In the genomic region with DNA sequence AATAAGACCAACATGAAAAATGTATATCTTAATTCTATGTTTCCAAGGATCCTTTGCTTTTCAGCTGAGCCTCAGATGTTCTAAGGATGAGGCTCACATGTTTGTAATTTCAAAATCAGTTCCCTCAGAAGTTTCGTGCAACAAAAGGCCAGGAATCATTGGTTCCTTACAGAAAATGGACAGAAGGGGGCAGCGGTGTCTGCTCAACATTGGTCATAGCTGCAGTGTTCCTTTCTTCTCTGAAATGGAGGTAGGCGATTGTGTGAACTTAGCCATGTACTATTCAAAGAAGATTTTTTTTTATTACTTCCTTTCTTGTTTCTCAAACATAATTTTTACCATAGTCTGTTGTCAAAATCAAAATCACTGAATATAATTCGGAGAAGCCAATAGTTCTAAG, we compare ENCODE assay signal across 9 mouse cellular contexts.
A peak's percentile ranks its signal among the peaks of the same experiment; 100 is the strongest.
DNase-seq lines count a peak whose midpoint lies in the region; ATAC-seq and TF ChIP-seq lines count a peak whose summit lies in the region.
"Had no signal": no experiment of that assay in that cellular context is flagged by ENCODE, and none has a peak within 500 bp of the region (broad histone marks: within the 10 kb centered on the region; RNA-seq: fewer than 3 reads in every experiment).

No protein-coding gene starts in this region.

- no peak overlapping the region for H3K9ac ChIP-seq in intestine, postnatal 0 days (ENCODE audit: low read depth, low read length)
- no peak overlapping the region for H3K9ac ChIP-seq in intestine, embryonic 15.5 days
- no peak overlapping the region for H3K9ac ChIP-seq in midbrain, embryonic 16.5 days (ENCODE audit: low read depth, low read length)
- H3K9ac ChIP-seq: limb, embryonic 12.5 days had no signal

- TF ChIP-seq CTCF in intestine, postnatal 0 days (IDR thresholded peaks at IDR 0.05; ENCODE audit: low read depth) = peak; percentile 82

- WGBS in intestine, postnatal 0 days = 33% methylated on average over 4 of the region's 4 CpGs
- 36% methylated on average over 4 of the region's 4 CpGs for WGBS in intestine, embryonic 15.5 days
- WGBS in midbrain, embryonic 16.5 days = 35% methylated on average over 4 of the region's 4 CpGs

- no peaks in the 10 kb centered on the region for H3K4me1 ChIP-seq in intestine, postnatal 0 days (replicated peaks; ENCODE audit: control insufficient read depth, insufficient read depth, low read length)
- no peaks in the 10 kb centered on the region for H3K4me1 ChIP-seq in intestine, embryonic 15.5 days (replicated peaks)
- no peaks in the 10 kb centered on the region for H3K4me1 ChIP-seq in midbrain, embryonic 16.5 days (ENCODE audit: control insufficient read depth, insufficient read depth, low read length)
- H3K4me1 ChIP-seq: limb, embryonic 12.5 days had no signal

- no peaks in the 10 kb centered on the region for H3K9me3 ChIP-seq in intestine, postnatal 0 days (ENCODE audit: control insufficient read depth)
- no peaks in the 10 kb centered on the region for H3K9me3 ChIP-seq in intestine, embryonic 15.5 days
- no peaks in the 10 kb centered on the region for H3K9me3 ChIP-seq in midbrain, embryonic 16.5 days (replicated peaks; ENCODE audit: control insufficient read depth, low read length, poor library complexity, severe bottlenecking)
- H3K9me3 ChIP-seq: limb, embryonic 12.5 days had no signal

- H3K27ac ChIP-seq in intestine, postnatal 0 days (ENCODE audit: low read depth, low read length) = no peak overlapping the region
- H3K27ac ChIP-seq in intestine, embryonic 15.5 days = no peak overlapping the region
- no peak overlapping the region for H3K27ac ChIP-seq in midbrain, embryonic 16.5 days (ENCODE audit: low read length)
- H3K27ac ChIP-seq: limb, embryonic 12.5 days had no signal

- H3K4me2 ChIP-seq in intestine, postnatal 0 days (replicated peaks; ENCODE audit: low read depth) = no peak overlapping the region
- no peak overlapping the region for H3K4me2 ChIP-seq in intestine, embryonic 15.5 days (replicated peaks)
- no peak overlapping the region for H3K4me2 ChIP-seq in midbrain, embryonic 16.5 days (ENCODE audit: low read length)
- H3K4me2 ChIP-seq: limb, embryonic 12.5 days had no signal

- H3K4me3 ChIP-seq in intestine, postnatal 0 days (ENCODE audit: low read depth, low read length) = no peak overlapping the region
- H3K4me3 ChIP-seq in intestine, embryonic 15.5 days (replicated peaks) = no peak overlapping the region
- H3K4me3 ChIP-seq in midbrain, embryonic 16.5 days (ENCODE audit: low read depth, low read length) = no peak overlapping the region
- H3K4me3 ChIP-seq: limb, embryonic 12.5 days had no signal

- no peak for ATAC-seq in intestine, postnatal 0 days
- no peak for ATAC-seq in intestine, embryonic 15.5 days
- 0 out of 2 replicates have a peak, but pooled peaks have one; percentile 47 for ATAC-seq in megakaryocyte-erythroid progenitor cell, adult 5-6 weeks (replicated peaks; ENCODE audit: low FRiP score, low TSS enrichment, poor library complexity, severe bottlenecking)
- ATAC-seq in midbrain, embryonic 16.5 days = no peak

- peak; percentile 2 for DNase-seq in A20 (ENCODE audit: low read depth, low spot score)
- peak; percentile 26 for DNase-seq in Muller cell, postnatal 12 days (ENCODE audit: inconsistent ontology term)
- peak; percentile 46 for DNase-seq in fibroblast of lung, adult 2 months (ENCODE audit: low read depth)
- peak; percentile 64 to 65 for DNase-seq in kidney, postnatal 4 days

- H3K27me3 ChIP-seq in intestine, postnatal 0 days (replicated peaks; ENCODE audit: control insufficient read depth, insufficient read depth, low read length) = no peaks in the 10 kb centered on the region
- H3K27me3 ChIP-seq in intestine, embryonic 15.5 days (replicated peaks) = no peaks in the 10 kb centered on the region
- no peaks in the 10 kb centered on the region for H3K27me3 ChIP-seq in midbrain, embryonic 16.5 days (ENCODE audit: control insufficient read depth, insufficient read depth, low read depth, low read length)
- H3K27me3 ChIP-seq: limb, embryonic 12.5 days had no signal

- no peaks in the 10 kb centered on the region for H3K36me3 ChIP-seq in intestine, postnatal 0 days (ENCODE audit: control insufficient read depth, insufficient read depth)
- H3K36me3 ChIP-seq in intestine, embryonic 15.5 days = no peaks in the 10 kb centered on the region
- H3K36me3 ChIP-seq in midbrain, embryonic 16.5 days (ENCODE audit: control insufficient read depth, insufficient read depth, low read length) = no peaks in the 10 kb centered on the region
- H3K36me3 ChIP-seq: limb, embryonic 12.5 days had no signal

Comparison
In these comparisons a context has a peak if more than half of its experiments do, and no peak if none do; other contexts are left out.
1. DNase-seq: peak in every context shown above with its lines; median percentile 64 in kidney, postnatal 4 days; 46 in fibroblast of lung, adult 2 months; 26 in Muller cell, postnatal 12 days; 2 in A20.